Comparison of ENCODE assay signal across 25 mouse cellular contexts in genomic region chr6:52956131-52956530, GRCm38 (mm10).
"Had no signal": no experiment of that assay in that cellular context is flagged by ENCODE, and none has a peak within 500 bp of the region (broad histone marks: within the 10 kb centered on the region; RNA-seq: fewer than 3 reads in every experiment).

No protein-coding gene starts in this region.

- ATAC-seq: hindbrain, postnatal 0 days; liver, embryonic 12.5 days had no signal

- DNase-seq: gastrocnemius, adult 2 months; gastrocnemius, postnatal 10 days; gastrocnemius, postnatal 25 days; heart, postnatal 10 days; heart, postnatal 36 days; kidney, adult 11 months; kidney, adult 2 months; kidney, adult 9 months; kidney, postnatal 14 days; kidney, postnatal 36 days; layer of hippocampus, adult 9-11 months; layer of hippocampus, postnatal 36 days; left cerebral cortex, postnatal 4 days had no signal

- H3K9me3 ChIP-seq: heart, embryonic 10.5 days; heart, embryonic 12.5 days; hindbrain, embryonic 10.5 days; hindbrain, embryonic 12.5 days; hindbrain, embryonic 15.5 days; kidney, embryonic 15.5 days; limb, embryonic 13.5 days; limb, embryonic 15.5 days; liver, embryonic 12.5 days had no signal

- H3K36me3 ChIP-seq: heart, embryonic 10.5 days; heart, embryonic 12.5 days; hindbrain, embryonic 10.5 days; hindbrain, embryonic 12.5 days; hindbrain, embryonic 15.5 days; kidney, embryonic 15.5 days; limb, embryonic 13.5 days; limb, embryonic 15.5 days; liver, embryonic 12.5 days had no signal

- H3K4me2 ChIP-seq: heart, embryonic 12.5 days; hindbrain, embryonic 12.5 days; hindbrain, embryonic 15.5 days; kidney, embryonic 15.5 days; limb, embryonic 13.5 days; limb, embryonic 15.5 days; liver, embryonic 12.5 days had no signal

- H3K27me3 ChIP-seq: heart, embryonic 12.5 days; hindbrain, embryonic 12.5 days; hindbrain, embryonic 15.5 days; kidney, embryonic 15.5 days; limb, embryonic 13.5 days; limb, embryonic 15.5 days; liver, embryonic 12.5 days had no signal

- H3K4me1 ChIP-seq: liver, embryonic 12.5 days had no signal

- H3K27ac ChIP-seq: gastrocnemius, adult 2 months; heart, embryonic 10.5 days; hindbrain, embryonic 10.5 days; hindbrain, embryonic 12.5 days; hindbrain, embryonic 15.5 days; hindbrain, postnatal 0 days; kidney, embryonic 15.5 days; kidney, postnatal 0 days; limb, embryonic 13.5 days; limb, embryonic 15.5 days; liver, embryonic 12.5 days; liver, embryonic 14.5 days had no signal

- H3K9ac ChIP-seq: heart, embryonic 12.5 days; hindbrain, embryonic 12.5 days; hindbrain, embryonic 15.5 days; kidney, embryonic 15.5 days; limb, embryonic 13.5 days; limb, embryonic 15.5 days; liver, embryonic 12.5 days; liver, embryonic 14.5 days had no signal

- H3K4me3 ChIP-seq: gastrocnemius, adult 2 months; heart, embryonic 10.5 days; heart, embryonic 12.5 days; hindbrain, embryonic 10.5 days; hindbrain, embryonic 12.5 days; hindbrain, embryonic 15.5 days; kidney, embryonic 15.5 days; limb, embryonic 13.5 days; limb, embryonic 15.5 days; liver, embryonic 12.5 days had no signal
